8 mouse cellular contexts compared by ENCODE assay signal in genomic region chr10:126980933-126981530, GRCm38 (mm10). TPM values are rescaled to one million over a fixed set of nuclear protein-coding genes. Genes with fewer than 3 reads are reported as not detected.
A peak's percentile ranks its signal among the peaks of the same experiment; 100 is the strongest.
DNase-seq lines count a peak whose midpoint lies in the region; ATAC-seq and TF ChIP-seq lines count a peak whose summit lies in the region.

No protein-coding gene starts in this region.

- H3K4me1 ChIP-seq in lung, postnatal 0 days (ENCODE audit: insufficient read depth, low read depth, low read length): peaks cover 41% of the 10 kb centered on the region
- peaks cover 66% of the 10 kb centered on the region for H3K4me1 ChIP-seq in intestine, embryonic 15.5 days (replicated peaks)
- peaks cover 69% of the 10 kb centered on the region for H3K4me1 ChIP-seq in neural tube, embryonic 15.5 days

- peak overlapping the region; percentile 99 for H3K9ac ChIP-seq in lung, postnatal 0 days (replicated peaks; ENCODE audit: low read depth)
- peak overlapping the region; percentile 90 for H3K9ac ChIP-seq in intestine, embryonic 15.5 days
- H3K9ac ChIP-seq in neural tube, embryonic 15.5 days (replicated peaks): peak overlapping the region; percentile 77

- WGBS in lung, postnatal 0 days: 11% methylated on average over 11 of the region's 11 CpGs
- WGBS in intestine, embryonic 15.5 days: 11% methylated on average over 11 of the region's 11 CpGs
- WGBS in neural tube, embryonic 15.5 days: 13% methylated on average over 11 of the region's 11 CpGs

- DNase-seq in cerebellum, postnatal 10 days: peak; percentile 38 to 47
- no peak for DNase-seq in cerebellum, postnatal 36 days
- DNase-seq in lung, postnatal 0 days (ENCODE audit: low spot score): no peak
- no peak for DNase-seq in lung, postnatal 14 days
- no peak for DNase-seq in B cell, adult 2 months

- peak overlapping the region; percentile 100 for H3K27ac ChIP-seq in lung, postnatal 0 days (ENCODE audit: low read length)
- H3K27ac ChIP-seq in intestine, embryonic 15.5 days: peak overlapping the region; percentile 100
- peak overlapping the region; percentile 100 for H3K27ac ChIP-seq in neural tube, embryonic 15.5 days (replicated peaks)

- H3K27me3 ChIP-seq in lung, postnatal 0 days (replicated peaks; ENCODE audit: insufficient read depth, low read length): no peaks in the 10 kb centered on the region
- no peaks in the 10 kb centered on the region for H3K27me3 ChIP-seq in intestine, embryonic 15.5 days (replicated peaks)
- no peaks in the 10 kb centered on the region for H3K27me3 ChIP-seq in neural tube, embryonic 15.5 days (replicated peaks)

- H3K4me3 ChIP-seq in lung, postnatal 0 days (ENCODE audit: low read depth, low read length): peak overlapping the region; percentile 98
- H3K4me3 ChIP-seq in intestine, embryonic 15.5 days (replicated peaks): peak overlapping the region; percentile 92
- peak overlapping the region; percentile 91 for H3K4me3 ChIP-seq in neural tube, embryonic 15.5 days (replicated peaks)

- H3K9me3 ChIP-seq in lung, postnatal 0 days (ENCODE audit: low read length): no peaks in the 10 kb centered on the region
- no peaks in the 10 kb centered on the region for H3K9me3 ChIP-seq in intestine, embryonic 15.5 days
- H3K9me3 ChIP-seq in neural tube, embryonic 15.5 days (replicated peaks): no peaks in the 10 kb centered on the region

- TF ChIP-seq CTCF in lung, postnatal 0 days (IDR thresholded peaks at IDR 0.05): no peak

- H3K4me2 ChIP-seq in lung, postnatal 0 days (replicated peaks; ENCODE audit: low read depth, low read length): peak overlapping the region; percentile 80
- peak overlapping the region; percentile 88 for H3K4me2 ChIP-seq in intestine, embryonic 15.5 days (replicated peaks)
- H3K4me2 ChIP-seq in neural tube, embryonic 15.5 days: peak overlapping the region; percentile 90

- no peak for TF ChIP-seq EP300 in lung, postnatal 0 days (IDR thresholded peaks at IDR 0.05)

- no peaks in the 10 kb centered on the region for H3K36me3 ChIP-seq in lung, postnatal 0 days (ENCODE audit: insufficient read depth, low read length)
- no peaks in the 10 kb centered on the region; the same call in 1 of the 2 replicates for H3K36me3 ChIP-seq in intestine, embryonic 15.5 days
- no peaks in the 10 kb centered on the region for H3K36me3 ChIP-seq in neural tube, embryonic 15.5 days

- no peak for ATAC-seq in lung, postnatal 0 days
- no peak for ATAC-seq in intestine, embryonic 15.5 days
- ATAC-seq in neural tube, embryonic 15.5 days (ENCODE audit: low FRiP score): no peak
- ATAC-seq in CD4-positive, CD25-positive, alpha-beta regulatory T cell, adult 4 months: no peak

RNA-seq across cellular contexts. Expression of gene Ctdsp2, which starts 2.5 kb away (rescaled TPM):
- 63.9 and 67.9 TPM in 2 replicates for polyA plus RNA-seq in lung, postnatal 0 days (2015; fragmentation: Nextera tagmentation; extraction: Ambion mirVana)
- polyA plus RNA-seq in intestine, embryonic 15.5 days (2015; fragmentation: Nextera tagmentation; extraction: Ambion mirVana): 53.6 and 55.2 TPM in 2 replicates
- 15.7 and 25.4 TPM in 2 replicates for polyA plus RNA-seq in neural tube, embryonic 15.5 days (2015; fragmentation: Nextera tagmentation; extraction: Ambion mirVana)
- polyA plus RNA-seq in CD4-positive, CD25-positive, alpha-beta regulatory T cell, adult 4 months (2017; shearing (Covaris generic)): 10 to 100 TPM; 35.4 to 37.8 TPM

RNA-seq across cellular contexts. Expression of gene Avil, which starts 19.5 kb away (rescaled TPM):
- polyA plus RNA-seq in lung, postnatal 0 days (2015; fragmentation: Nextera tagmentation; extraction: Ambion mirVana): 0.13 and 0.15 TPM in 2 replicates
- polyA plus RNA-seq in intestine, embryonic 15.5 days (2015; fragmentation: Nextera tagmentation; extraction: Ambion mirVana): 0.10 and 0.21 TPM in 2 replicates
- 19.2 and 22.4 TPM in 2 replicates for polyA plus RNA-seq in neural tube, embryonic 15.5 days (2015; fragmentation: Nextera tagmentation; extraction: Ambion mirVana)
- polyA plus RNA-seq in CD4-positive, CD25-positive, alpha-beta regulatory T cell, adult 4 months (2017; shearing (Covaris generic)): under 1 TPM; 0.11 to 0.20 TPM

RNA-seq across cellular contexts. Expression of gene Tsfm, which starts 49.6 kb away (rescaled TPM):
- polyA plus RNA-seq in lung, postnatal 0 days (2015; fragmentation: Nextera tagmentation; extraction: Ambion mirVana): 39.1 and 42.3 TPM in 2 replicates
- 91.8 and 99.3 TPM in 2 replicates for polyA plus RNA-seq in intestine, embryonic 15.5 days (2015; fragmentation: Nextera tagmentation; extraction: Ambion mirVana)
- 66.6 and 71.0 TPM in 2 replicates for polyA plus RNA-seq in neural tube, embryonic 15.5 days (2015; fragmentation: Nextera tagmentation; extraction: Ambion mirVana)
- 10 to 100 TPM; 38.2 to 54.1 TPM for polyA plus RNA-seq in CD4-positive, CD25-positive, alpha-beta regulatory T cell, adult 4 months (2017; shearing (Covaris generic))

Comparison
In these comparisons a context has a peak if more than half of its experiments do, and no peak if none do; other contexts are left out.
1. DNase-seq: peak in cerebellum, postnatal 10 days (2 of 2); none in cerebellum, postnatal 36 days (0 of 2), lung, postnatal 0 days (single experiment), lung, postnatal 14 days (single experiment) and B cell, adult 2 months (0 of 2).
2. RNA of gene Avil, which starts 19.5 kb away (polyA plus RNA-seq): 19.2 to 22.4 TPM in neural tube, embryonic 15.5 days; 0.10 to 0.21 TPM in intestine, embryonic 15.5 days, 0.11 to 0.20 TPM in CD4-positive, CD25-positive, alpha-beta regulatory T cell, adult 4 months and 0.13 to 0.15 TPM in lung, postnatal 0 days; every median in the first group is over 10 times any median in the second.
3. Peak in every context shown above with its lines, with median percentiles within 50 percentile points of each other: H3K27ac ChIP-seq, H3K4me2 ChIP-seq, H3K4me3 ChIP-seq and H3K9ac ChIP-seq.